Comparison of ENCODE assay signal across 11 mouse cellular contexts in genomic region chr11:75415096-75415495, GRCm38 (mm10). TPM values are rescaled to one million over a fixed set of nuclear protein-coding genes. Genes with fewer than 3 reads are reported as not detected.
DNase-seq lines count a peak whose midpoint lies in the region; ATAC-seq and TF ChIP-seq lines count a peak whose summit lies in the region.
"Had no signal": no experiment of that assay in that cellular context is flagged by ENCODE, and none has a peak within 500 bp of the region (broad histone marks: within the 10 kb centered on the region; RNA-seq: fewer than 3 reads in every experiment).

No protein-coding gene starts in this region.

- no peaks in the 10 kb centered on the region for H3K9me3 ChIP-seq in hindbrain, postnatal 0 days (ENCODE audit: low read length)
- no peaks in the 10 kb centered on the region for H3K9me3 ChIP-seq in hindbrain, embryonic 16.5 days (ENCODE audit: control insufficient read depth, low read length)
- H3K9me3 ChIP-seq: midbrain, embryonic 13.5 days had no signal

- 32% methylated on average over 7 of the region's 7 CpGs for WGBS in hindbrain, postnatal 0 days
- WGBS in hindbrain, embryonic 16.5 days, result 48% methylated on average over 7 of the region's 7 CpGs
- WGBS in macrophage (ENCODE audit: missing documents), result 8% methylated on average over 7 of the region's 7 CpGs

- no peaks in the 10 kb centered on the region for H3K4me1 ChIP-seq in hindbrain, postnatal 0 days (ENCODE audit: insufficient read depth, low read length)
- H3K4me1 ChIP-seq in hindbrain, embryonic 16.5 days (ENCODE audit: control insufficient read depth, insufficient read depth, low read depth, low read length), result no peaks in the 10 kb centered on the region

- no peaks in the 10 kb centered on the region for H3K36me3 ChIP-seq in hindbrain, postnatal 0 days (ENCODE audit: insufficient read depth, low read length)
- H3K36me3 ChIP-seq in hindbrain, embryonic 16.5 days (ENCODE audit: control insufficient read depth, insufficient read depth, low read length), result no peaks in the 10 kb centered on the region
- no peaks in the 10 kb centered on the region for H3K36me3 ChIP-seq in macrophage (ENCODE audit: inconsistent target)
- H3K36me3 ChIP-seq: midbrain, embryonic 13.5 days had no signal

- no peaks in the 10 kb centered on the region for H3K27me3 ChIP-seq in hindbrain, postnatal 0 days (ENCODE audit: insufficient read depth, low read length)
- no peaks in the 10 kb centered on the region for H3K27me3 ChIP-seq in hindbrain, embryonic 16.5 days (replicated peaks; ENCODE audit: control insufficient read depth, insufficient read depth, low read length)
- H3K27me3 ChIP-seq: midbrain, embryonic 13.5 days had no signal

- ATAC-seq in hindbrain, postnatal 0 days, result 0 out of 2 replicates have a peak, but pooled peaks have one; percentile 40
- ATAC-seq in hindbrain, embryonic 16.5 days, result no peak
- ATAC-seq: midbrain, embryonic 13.5 days had no signal

- H3K4me3 ChIP-seq in hindbrain, postnatal 0 days (ENCODE audit: low read length), result no peak overlapping the region
- H3K4me3 ChIP-seq in hindbrain, embryonic 16.5 days (ENCODE audit: low read length), result no peak overlapping the region
- no peak overlapping the region for H3K4me3 ChIP-seq in macrophage (ENCODE audit: inconsistent target)
- H3K4me3 ChIP-seq: gastrocnemius, adult 2 months; midbrain, embryonic 13.5 days had no signal

- no peak overlapping the region for H3K9ac ChIP-seq in hindbrain, postnatal 0 days (replicated peaks; ENCODE audit: low read length)
- H3K9ac ChIP-seq in hindbrain, embryonic 16.5 days (ENCODE audit: low read depth, low read length), result no peak overlapping the region
- H3K9ac ChIP-seq: midbrain, embryonic 13.5 days had no signal

- TF ChIP-seq CTCF in hindbrain, postnatal 0 days (IDR thresholded peaks at IDR 0.05; ENCODE audit: low read depth), result no peak

- no peaks in the 10 kb centered on the region for H3K79me2 ChIP-seq in macrophage (ENCODE audit: inconsistent target)

- H3K4me2 ChIP-seq in hindbrain, postnatal 0 days (ENCODE audit: low read depth, low read length), result no peak overlapping the region
- no peak overlapping the region for H3K4me2 ChIP-seq in hindbrain, embryonic 16.5 days (ENCODE audit: low read length)
- H3K4me2 ChIP-seq: midbrain, embryonic 13.5 days had no signal

- no peak overlapping the region for H3K27ac ChIP-seq in hindbrain, postnatal 0 days
- no peak overlapping the region for H3K27ac ChIP-seq in hindbrain, embryonic 16.5 days (ENCODE audit: low read depth, low read length)
- H3K27ac ChIP-seq in macrophage, result 0 out of 2 replicates have a peak overlapping the region, but pooled peaks have one; percentile 21
- H3K27ac ChIP-seq: gastrocnemius, adult 2 months; midbrain, embryonic 13.5 days had no signal

- DNase-seq in hindbrain, postnatal 0 days (ENCODE audit: low spot score), result peak; percentile 12
- DNase-seq in spleen, adult 12 weeks (ENCODE audit: low spot score), result peak; percentile 15
- no peak for DNase-seq in spleen, postnatal 14 days (ENCODE audit: low spot score in 2 of 2)
- DNase-seq in thymus, postnatal 4 days, result peak; percentile 45
- DNase-seq in gastrocnemius, postnatal 10 days, result no peak
- no peak for DNase-seq in urinary bladder, postnatal 36 days (ENCODE audit: low spot score in 2 of 2)
- DNase-seq: gastrocnemius, adult 2 months had no signal

RNA-seq across cellular contexts. Expression of gene Serpinf1, which starts 7.4 kb away (rescaled TPM):
- 56.6 and 57.6 TPM in 2 replicates for total RNA-seq in hindbrain, postnatal 0 days (2014; rRNA removed)
- polyA plus RNA-seq in hindbrain, postnatal 0 days (2015; fragmentation: Nextera tagmentation; extraction: Ambion mirVana), result 41.5 and 47.1 TPM in 2 replicates
- polyA plus RNA-seq in hindbrain, embryonic 16.5 days (2015; fragmentation: Nextera tagmentation; extraction: Ambion mirVana), result 45.4 and 53.2 TPM in 2 replicates
- 10 to 100 TPM in 1 of 26 experiments, 1 to 10 TPM in 3, under 1 TPM in 3, not detected in 19; 0.40 to 90.9 (median 1.5) TPM for total RNA-seq in macrophage (2018; cell fraction: chromatin; rRNA removed)
- 1 to 10 TPM in 3 of 26 experiments, under 1 TPM in 20, not detected in 3; 0.15 to 1.2 (median 0.42) TPM for total RNA-seq in macrophage (2018; cell fraction: cytosol; rRNA removed)
- total RNA-seq in macrophage (2018; cell fraction: nucleus; rRNA removed), result 10 to 100 TPM in 1 of 26 experiments, 1 to 10 TPM in 3, under 1 TPM in 1, not detected in 21; 0.80 to 16.4 (median 2.2) TPM
- 0.86 to 1.0 TPM in 2 of 3 replicates, not detected in the other for polyA plus RNA-seq in macrophage (2018)
- total RNA-seq in gastrocnemius, postnatal 10 days (2021), result 100 to 1,000 TPM; 134 to 239 TPM

RNA-seq across cellular contexts. Expression of gene Serpinf2, which starts 24.3 kb away (rescaled TPM):
- total RNA-seq in hindbrain, postnatal 0 days (2014; rRNA removed), result 0.05 TPM in 1 of 2 replicates, not detected in the other
- not detected in 2 replicates for polyA plus RNA-seq in hindbrain, postnatal 0 days (2015; fragmentation: Nextera tagmentation; extraction: Ambion mirVana)
- 0.06 TPM in 1 of 2 replicates, not detected in the other for polyA plus RNA-seq in hindbrain, embryonic 16.5 days (2015; fragmentation: Nextera tagmentation; extraction: Ambion mirVana)
- total RNA-seq in macrophage (2018; cell fraction: chromatin; rRNA removed), result 1 to 10 TPM in 8 of 26 experiments, under 1 TPM in 11, not detected in 7; 0.25 to 3.9 (median 0.73) TPM
- total RNA-seq in macrophage (2018; cell fraction: cytosol; rRNA removed), result under 1 TPM in 3 of 26 experiments, not detected in 23; 0.04 to 0.10 (median 0.06) TPM
- 1 to 10 TPM in 6 of 26 experiments, under 1 TPM in 15, not detected in 5; 0.28 to 3.3 (median 0.59) TPM for total RNA-seq in macrophage (2018; cell fraction: nucleus; rRNA removed)
- 0.11 TPM in 1 of 3 replicates, not detected in the others for polyA plus RNA-seq in macrophage (2018)
- under 1 TPM in 1 of 2 experiments, not detected in 1; 0.56 TPM for total RNA-seq in gastrocnemius, postnatal 10 days (2021)
- total RNA-seq: gastrocnemius, adult 2 months; left cerebral cortex, postnatal 25 days had no signal

RNA-seq across cellular contexts. Expression of gene Wdr81, which starts 39.4 kb away (rescaled TPM):
- total RNA-seq in hindbrain, postnatal 0 days (2014; rRNA removed), result 19.4 and 20.4 TPM in 2 replicates
- 3.9 and 4.1 TPM in 2 replicates for polyA plus RNA-seq in hindbrain, postnatal 0 days (2015; fragmentation: Nextera tagmentation; extraction: Ambion mirVana)
- polyA plus RNA-seq in hindbrain, embryonic 16.5 days (2015; fragmentation: Nextera tagmentation; extraction: Ambion mirVana), result 6.1 and 8.1 TPM in 2 replicates
- 100 to 1,000 TPM in 11 of 26 experiments, 10 to 100 TPM in 15; 43.1 to 170 (median 98.5) TPM for total RNA-seq in macrophage (2018; cell fraction: chromatin; rRNA removed)
- total RNA-seq in macrophage (2018; cell fraction: cytosol; rRNA removed), result 10 to 100 TPM; 25.1 to 84.8 (median 54.5) TPM
- 100 to 1,000 TPM in 9 of 26 experiments, 10 to 100 TPM in 17; 49.0 to 151 (median 92.0) TPM for total RNA-seq in macrophage (2018; cell fraction: nucleus; rRNA removed)
- 45.8 to 53.6 TPM (median 49.5 TPM) in 3 replicates for polyA plus RNA-seq in macrophage (2018)
- 1 to 10 TPM; 7.2 to 7.9 TPM for total RNA-seq in gastrocnemius, postnatal 10 days (2021)

RNA-seq across cellular contexts. Expression of gene Tlcd2, which starts 46.4 kb away (rescaled TPM):
- total RNA-seq in hindbrain, postnatal 0 days (2014; rRNA removed), result 1.0 and 3.4 TPM in 2 replicates
- 1.5 and 1.6 TPM in 2 replicates for polyA plus RNA-seq in hindbrain, postnatal 0 days (2015; fragmentation: Nextera tagmentation; extraction: Ambion mirVana)
- 2.0 and 2.9 TPM in 2 replicates for polyA plus RNA-seq in hindbrain, embryonic 16.5 days (2015; fragmentation: Nextera tagmentation; extraction: Ambion mirVana)
- total RNA-seq in macrophage (2018; cell fraction: chromatin; rRNA removed), result 1 to 10 TPM in 25 of 26 experiments, not detected in 1; 1.7 to 8.3 (median 3.3) TPM
- 1 to 10 TPM; 3.2 to 6.1 (median 4.6) TPM for total RNA-seq in macrophage (2018; cell fraction: cytosol; rRNA removed)
- total RNA-seq in macrophage (2018; cell fraction: nucleus; rRNA removed), result 1 to 10 TPM; 1.2 to 8.2 (median 4.0) TPM
- polyA plus RNA-seq in macrophage (2018), result 2.5 to 4.9 TPM (median 4.5 TPM) in 3 replicates
- total RNA-seq in gastrocnemius, postnatal 10 days (2021), result 10 to 100 TPM; 13.5 to 14.9 TPM

Comparison
In these comparisons a context has a peak if more than half of its experiments do, and no peak if none do; other contexts are left out.
1. DNase-seq: peak in hindbrain, postnatal 0 days (single experiment), spleen, adult 12 weeks (single experiment) and thymus, postnatal 4 days (single experiment); none in spleen, postnatal 14 days (0 of 2), gastrocnemius, postnatal 10 days (single experiment) and urinary bladder, postnatal 36 days (0 of 2).
2. RNA of gene Serpinf1, which starts 7.4 kb away (polyA plus RNA-seq): 41.5 to 47.1 TPM in hindbrain, postnatal 0 days and 45.4 to 53.2 TPM in hindbrain, embryonic 16.5 days; 0.86 to 1.0 TPM in macrophage; every median in the first group is over 10 times any median in the second.